Mouse (Mus musculus) stomach, embryonic 14.5 days (tissue): Measurements from ENCODE around the gene Txnrd2. TPM values are rescaled to one million over a fixed set of nuclear protein-coding genes. Genes with fewer than 3 reads are reported as not detected.

Experiments used
- ATAC-seq: fragments of 200-750 bp; cut with Nextera tagmentation; 2 replicates; pipeline ENCODE4 v1.8.0; 2017; ENCODE audit warnings: low read depth, moderate TSS enrichment; ENCODE audit not compliant: insufficient number of reproducible peaks, insufficient read depth, low FRiP score
- H3K27ac ChIP-seq: fragments of 300-500 bp; sonication (generic); 2 replicates; pipeline ENCODE4 v1.5.1; 2014; ENCODE audit warnings: mild to moderate bottlenecking, low read length, moderate library complexity, mixed read lengths
- H3K27me3 ChIP-seq: fragments of 300-500 bp; sonication (generic); 2 replicates; pipeline ENCODE4 v1.6.1; 2014; ENCODE audit warnings: low read length, control low read depth, mixed read lengths; ENCODE audit not compliant: control insufficient read depth, insufficient read depth
- H3K36me3 ChIP-seq: fragments of 300-500 bp; sonication (generic); 2 replicates; pipeline ENCODE4 v1.6.1; 2014; ENCODE audit warnings: mild to moderate bottlenecking, control low read depth, low read length, moderate library complexity, mixed read lengths; ENCODE audit not compliant: control insufficient read depth, insufficient read depth
- H3K4me1 ChIP-seq: fragments of 300-500 bp; sonication (generic); 2 replicates; pipeline ENCODE4 v1.6.1; 2014; ENCODE audit warnings: low read length, control low read depth, mixed read lengths; ENCODE audit not compliant: control insufficient read depth, insufficient read depth
- H3K4me2 ChIP-seq: fragments of 300-500 bp; sonication (generic); replicated peaks from 2 replicates; pipeline ENCODE4 v1.6.1; 2014; ENCODE audit warnings: low read depth, low read length, control low read depth
- H3K4me3 ChIP-seq: fragments of 300-500 bp; sonication (generic); 2 replicates; pipeline ENCODE4 v1.5.1; 2014; ENCODE audit warnings: low read depth, low read length, control low read depth
- H3K9ac ChIP-seq: fragments of 300-500 bp; sonication (generic); replicated peaks from 2 replicates; pipeline ENCODE4 v1.6.1; 2014; ENCODE audit warnings: low read depth, mild to moderate bottlenecking, control low read depth, low read length, moderate library complexity, mixed read lengths
- H3K9me3 ChIP-seq: fragments of 300-500 bp; sonication (generic); 2 replicates; pipeline ENCODE4 v1.6.1; 2016; ENCODE audit warnings: low read depth, low read length, control low read depth; ENCODE audit not compliant: control insufficient read depth
- WGBS: fragments of 180-500 bp; shearing (Covaris S2); extraction: QIAGEN DNeasy Blood & Tissue Kit; methylation state at CpG from one replicate; pipeline ENCODE4 v1.1.7; 2014; 5-methylcytosine and 5-hydroxymethylcytosine counted together
- polyA plus RNA-seq: library from polyadenylated mRNA; unstranded; fragments of >200 nt; fragmentation: Nextera tagmentation; extraction: Ambion mirVana; gene quantifications from 2 replicates; pipeline ENCODE4 v1.2.1, GENCODE M21; 2014

Gene Txnrd2
- polyA plus RNA-seq, 1 experiment from 2014 or later: 18.8 TPM

GRCm38 (mm10) chr16:18396791-18397621, 29.2 kb upstream of the Txnrd2 start:
- Histone ChIP-seq H3K27me3 (no peaks in the 10 kb centered on the region), H3K4me3 (no peak overlapping the region), H3K4me1 (peaks cover 37% of the 10 kb centered on the region), H3K27ac (no peak overlapping the region), H3K9ac (no peak overlapping the region), H3K36me3 (peaks cover 34% of the 10 kb centered on the region; the same call in 1 of the 2 replicates), H3K4me2 (no peak overlapping the region), H3K9me3 (no peaks in the 10 kb centered on the region)
- no peak for ATAC-seq
- WGBS: 95% methylated on average over 27 of the region's 27 CpGs

GRCm38 (mm10) chr16:18400028-18400427, 26.2 kb upstream of the Txnrd2 start:
- peak overlapping the region; percentile 48; the same call in 1 of the 2 replicates for H3K27ac ChIP-seq
- peaks cover 27% of the 10 kb centered on the region for H3K4me1 ChIP-seq
- no peak overlapping the region for H3K4me2 ChIP-seq
- no peak for ATAC-seq
- 66% methylated on average over 9 of the region's 9 CpGs for WGBS
- H3K4me3 ChIP-seq: no peak overlapping the region
- H3K27me3 ChIP-seq: no peaks in the 10 kb centered on the region
- no peak overlapping the region for H3K9ac ChIP-seq
- peaks cover 52% of the 10 kb centered on the region for H3K36me3 ChIP-seq
- H3K9me3 ChIP-seq: no peaks in the 10 kb centered on the region

GRCm38 (mm10) chr16:18400472-18401216, 25.5 kb upstream of the Txnrd2 start:
- ATAC-seq: peak; percentile 81
- Histone ChIP-seq H3K4me1 (peaks cover 21% of the 10 kb centered on the region), H3K4me3 (no peak overlapping the region), H3K36me3 (peaks cover 57% of the 10 kb centered on the region), H3K9ac (no peak overlapping the region), H3K27me3 (no peaks in the 10 kb centered on the region), H3K9me3 (no peaks in the 10 kb centered on the region), H3K27ac (peak overlapping the region; percentile 48; the same call in 1 of the 2 replicates), H3K4me2 (no peak overlapping the region)
- WGBS: 42% methylated on average over 7 of the region's 7 CpGs

GRCm38 (mm10) chr16:18403285-18403684, 22.9 kb upstream of the Txnrd2 start:
- peaks cover 53% of the 10 kb centered on the region for H3K36me3 ChIP-seq
- no peak for ATAC-seq
- no peak overlapping the region for H3K9ac ChIP-seq
- H3K4me1 ChIP-seq: peaks cover 13% of the 10 kb centered on the region; the same call in 1 of the 2 replicates
- no peaks in the 10 kb centered on the region for H3K27me3 ChIP-seq
- no peak overlapping the region for H3K4me3 ChIP-seq
- no peak overlapping the region for H3K27ac ChIP-seq
- 92% methylated on average over 12 of the region's 12 CpGs for WGBS
- no peak overlapping the region for H3K4me2 ChIP-seq
- no peaks in the 10 kb centered on the region for H3K9me3 ChIP-seq

- Histone ChIP-seq H3K4me3 (no peak overlapping the region), H3K4me1 (peaks cover 10% of the 10 kb centered on the region; the same call in 1 of the 2 replicates), H3K9me3 (no peaks in the 10 kb centered on the region), H3K36me3 (peaks cover 43% of the 10 kb centered on the region), H3K27ac (no peak overlapping the region; the same call in 1 of the 2 replicates), H3K4me2 (no peak overlapping the region), H3K9ac (no peak overlapping the region), H3K27me3 (no peaks in the 10 kb centered on the region)
- no peak for ATAC-seq
- WGBS: 83% methylated on average over 13 of the region's 13 CpGs
Measured at GRCm38 (mm10) chr16:18405091-18405854, 20.9 kb upstream of the Txnrd2 start.

GRCm38 (mm10) chr16:18405876-18406275, 20.3 kb upstream of the Txnrd2 start:
- no peak overlapping the region for H3K4me2 ChIP-seq
- ATAC-seq: no peak
- no peaks in the 10 kb centered on the region for H3K27me3 ChIP-seq
- H3K36me3 ChIP-seq: peaks cover 43% of the 10 kb centered on the region
- no peak overlapping the region for H3K27ac ChIP-seq
- no peak overlapping the region for H3K4me3 ChIP-seq
- 73% methylated on average over 2 of the region's 2 CpGs for WGBS
- no peak overlapping the region for H3K9ac ChIP-seq
- no peaks in the 10 kb centered on the region for H3K9me3 ChIP-seq
- H3K4me1 ChIP-seq: peaks cover 4% of the 10 kb centered on the region; the same call in 1 of the 2 replicates

- Histone ChIP-seq H3K4me3 (no peak overlapping the region), H3K9me3 (no peaks in the 10 kb centered on the region), H3K27ac (no peak overlapping the region), H3K36me3 (peaks cover 47% of the 10 kb centered on the region), H3K4me1 (0 out of 2 replicates have a peak, but pooled peaks cover under 1% of the 10 kb centered on the region), H3K9ac (no peak overlapping the region), H3K4me2 (no peak overlapping the region), H3K27me3 (no peaks in the 10 kb centered on the region)
- no peak; the same call in 1 of the 2 replicates for ATAC-seq
- WGBS: 12% methylated on average over 2 of the region's 2 CpGs
Measured at GRCm38 (mm10) chr16:18406293-18406692, 19.9 kb upstream of the Txnrd2 start.

- H3K4me1 ChIP-seq: no peaks in the 10 kb centered on the region
- no peak overlapping the region for H3K27ac ChIP-seq
- H3K4me3 ChIP-seq: no peak overlapping the region
- H3K27me3 ChIP-seq: no peaks in the 10 kb centered on the region
- no peaks in the 10 kb centered on the region for H3K9me3 ChIP-seq
- H3K4me2 ChIP-seq: no peak overlapping the region
- WGBS: 69% methylated on average over 7 of the region's 7 CpGs
- no peak for ATAC-seq
- H3K36me3 ChIP-seq: peaks cover 44% of the 10 kb centered on the region
- H3K9ac ChIP-seq: no peak overlapping the region
Measured at GRCm38 (mm10) chr16:18407912-18408311, 18.3 kb upstream of the Txnrd2 start.
